Mouse (Mus musculus) embryonic facial prominence, embryonic 11.5 days (tissue): Measurements from ENCODE around the gene Syt13. TPM values are rescaled to one million over a fixed set of nuclear protein-coding genes. Genes with fewer than 3 reads are reported as not detected.

Experiments used
- ATAC-seq: fragments of 200-750 bp; cut with Nextera tagmentation; replicated peaks from 2 replicates; pipeline ENCODE4 v1.8.0; 2017; ENCODE audit warnings: low read depth; ENCODE audit not compliant: insufficient number of reproducible peaks, low FRiP score, low TSS enrichment
- DNase-seq: peaks from one replicate; pipeline ENCODE4 v3.0.0-alpha.2; 2015; ENCODE audit warnings: low spot score
- H3K27ac ChIP-seq: fragments of 300-500 bp; sonication (generic); replicated peaks from 2 replicates; pipeline ENCODE4 v1.5.1; 2014; ENCODE audit warnings: mild to moderate bottlenecking, low read depth, low read length, control low read depth
- H3K27me3 ChIP-seq: fragments of 300-500 bp; sonication (generic); 2 replicates; pipeline ENCODE4 v1.6.1; 2014; ENCODE audit warnings: mild to moderate bottlenecking, low read length, moderate library complexity, mixed read lengths; ENCODE audit not compliant: control insufficient read depth, insufficient read depth
- H3K36me3 ChIP-seq: fragments of 300-500 bp; sonication (generic); replicated peaks from 2 replicates; pipeline ENCODE4 v1.6.1; 2014; ENCODE audit warnings: low read depth, mild to moderate bottlenecking, low read length, moderate library complexity, mixed read lengths; ENCODE audit not compliant: control insufficient read depth, insufficient read depth
- H3K4me1 ChIP-seq: fragments of 300-500 bp; sonication (generic); 2 replicates; pipeline ENCODE4 v1.6.1; 2014; ENCODE audit warnings: low read length, mixed read lengths; ENCODE audit not compliant: control insufficient read depth, insufficient read depth
- H3K4me2 ChIP-seq: fragments of 300-500 bp; sonication (generic); 2 replicates; pipeline ENCODE4 v1.6.1; 2014; ENCODE audit warnings: low read depth, mild to moderate bottlenecking, control low read depth, low read length, moderate library complexity
- H3K4me3 ChIP-seq: fragments of 300-500 bp; sonication (generic); 2 replicates; pipeline ENCODE4 v1.5.1; 2014; ENCODE audit warnings: low read depth, low read length, control low read depth
- H3K9ac ChIP-seq: fragments of 300-500 bp; sonication (generic); replicated peaks from 2 replicates; pipeline ENCODE4 v1.6.1; 2014; ENCODE audit warnings: mild to moderate bottlenecking, control low read depth, low read length
- H3K9me3 ChIP-seq: fragments of 300-500 bp; sonication (generic); replicated peaks from 2 replicates; pipeline ENCODE4 v1.6.1; 2016; ENCODE audit warnings: mild to moderate bottlenecking, low read length, inconsistent platforms, mixed read lengths; ENCODE audit not compliant: control insufficient read depth
- WGBS: fragments of 180-500 bp; shearing (Covaris S2); extraction: QIAGEN DNeasy Blood & Tissue Kit; methylation state at CpG from one replicate; pipeline ENCODE4 v1.1.7; 2014; 5-methylcytosine and 5-hydroxymethylcytosine counted together
- polyA plus RNA-seq: library from polyadenylated mRNA; unstranded; fragments of >200 nt; fragmentation: Nextera tagmentation; extraction: Ambion mirVana; gene quantifications from 2 replicates; pipeline ENCODE4 v1.2.1, GENCODE M21; 2014

The Syt13 gene
- polyA plus RNA-seq, 1 experiment from 2014 or later = 9.0 TPM

DNA sequence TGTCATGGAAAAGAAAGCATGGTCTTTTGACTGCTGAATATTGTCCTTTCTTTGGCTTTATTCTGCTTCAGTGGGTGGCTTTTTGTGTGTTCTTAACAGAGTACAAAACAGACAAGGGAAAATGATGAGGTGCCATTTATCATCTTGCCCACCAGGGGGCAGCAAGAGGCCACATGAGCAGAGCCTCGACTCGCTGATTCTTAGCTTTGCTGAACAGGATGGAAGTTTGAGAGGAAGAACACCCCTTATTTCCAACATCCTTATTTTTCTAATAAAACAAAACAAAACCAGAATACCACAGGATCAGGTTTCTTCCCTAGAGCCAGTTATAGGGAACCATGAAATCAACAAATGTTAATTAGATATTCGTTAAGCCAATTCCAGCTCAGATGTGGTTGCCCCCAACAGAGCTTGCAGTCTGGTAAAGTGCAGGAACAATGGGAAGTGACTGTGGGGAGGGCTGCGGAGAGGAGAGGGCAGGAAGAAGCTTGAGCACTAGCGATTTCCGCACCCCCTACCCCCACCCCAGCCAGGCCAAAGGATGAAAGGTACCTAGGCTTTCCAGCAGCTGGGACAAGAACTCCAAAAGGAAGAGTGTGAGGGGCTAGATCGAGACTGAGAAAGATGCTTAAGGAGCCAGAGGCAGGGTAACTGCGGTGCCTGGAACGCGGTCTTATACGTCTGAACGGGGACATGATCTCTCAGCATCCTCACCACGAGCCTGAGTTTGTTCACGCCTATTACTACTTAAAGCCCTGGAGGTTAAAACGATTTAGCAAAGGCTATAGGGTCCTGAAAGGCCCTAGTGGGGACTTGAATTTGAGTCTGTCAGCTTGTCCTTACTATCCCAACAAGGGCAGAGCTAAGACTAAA lies 31.6 kb upstream of the Syt13 start:
- Histone ChIP-seq H3K27me3 (no peaks in the 10 kb centered on the region), H3K4me2 (peak overlapping the region; percentile 14; the same call in 1 of the 2 replicates), H3K9ac (no peak overlapping the region), H3K9me3 (no peaks in the 10 kb centered on the region), H3K4me3 (no peak overlapping the region), H3K36me3 (no peaks in the 10 kb centered on the region), H3K27ac (no peak overlapping the region), H3K4me1 (no peaks in the 10 kb centered on the region)
- ATAC-seq = peak; percentile 55
- peak; percentile 88 for DNase-seq
- WGBS = 2% methylated on average over 15 of the region's 15 CpGs

DNA sequence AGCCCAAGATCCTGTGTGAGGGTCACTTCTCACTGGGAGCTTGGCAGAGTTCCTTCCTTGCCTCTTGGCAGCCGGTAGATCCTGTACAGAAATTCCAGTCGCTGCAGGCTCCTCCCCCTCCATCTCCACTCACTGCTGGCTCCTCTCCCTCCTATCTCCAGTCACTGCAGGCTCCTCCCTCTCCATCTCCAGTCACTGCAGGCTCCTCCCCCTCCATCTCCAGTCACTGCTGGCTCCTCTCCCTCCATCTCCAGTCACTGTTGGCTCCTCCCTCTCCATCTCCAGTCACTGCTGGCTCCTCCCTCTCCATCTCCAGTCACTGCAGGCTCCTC lies 31.0 kb upstream of the Syt13 start:
- H3K4me2 ChIP-seq = no peak overlapping the region
- no peak overlapping the region for H3K4me3 ChIP-seq
- no peak for ATAC-seq

DNA sequence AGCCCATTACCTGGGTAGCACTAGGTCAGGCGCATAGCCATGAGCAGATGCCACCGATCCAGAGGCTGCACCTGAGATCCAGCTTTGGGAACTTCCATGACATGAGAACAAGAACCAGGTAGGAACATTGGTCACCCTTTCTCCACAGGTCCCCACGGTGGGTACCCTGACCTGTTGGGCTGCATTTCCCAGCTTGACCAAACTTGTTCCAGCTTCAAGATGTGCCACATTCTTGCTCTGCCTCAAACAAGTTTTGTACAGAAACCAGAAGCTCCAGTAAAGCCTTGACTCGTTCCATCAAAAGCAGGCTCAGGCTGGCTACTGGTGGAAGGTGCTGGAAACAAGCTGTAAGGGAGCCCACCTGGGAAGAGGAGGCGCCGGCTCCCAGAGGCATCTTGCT lies 29.9 kb upstream of the Syt13 start:
- Histone ChIP-seq H3K4me1 (no peaks in the 10 kb centered on the region), H3K36me3 (no peaks in the 10 kb centered on the region), H3K9ac (no peak overlapping the region), H3K4me3 (no peak overlapping the region), H3K9me3 (no peaks in the 10 kb centered on the region), H3K4me2 (no peak overlapping the region), H3K27ac (no peak overlapping the region), H3K27me3 (no peaks in the 10 kb centered on the region)
- ATAC-seq (no peak), DNase-seq (no peak)
- WGBS = 84% methylated on average over 6 of the region's 6 CpGs

More for the DNA sequence above, 31.0 kb upstream of the Syt13 start:
- no peaks in the 10 kb centered on the region for H3K27me3 ChIP-seq
- no peaks in the 10 kb centered on the region for H3K9me3 ChIP-seq
- H3K9ac ChIP-seq = no peak overlapping the region
- H3K27ac ChIP-seq = no peak overlapping the region
- WGBS = 0% methylated on average over 2 of the region's 2 CpGs
- peak; percentile 53 for DNase-seq
- no peaks in the 10 kb centered on the region for H3K36me3 ChIP-seq
- no peaks in the 10 kb centered on the region for H3K4me1 ChIP-seq

DNA sequence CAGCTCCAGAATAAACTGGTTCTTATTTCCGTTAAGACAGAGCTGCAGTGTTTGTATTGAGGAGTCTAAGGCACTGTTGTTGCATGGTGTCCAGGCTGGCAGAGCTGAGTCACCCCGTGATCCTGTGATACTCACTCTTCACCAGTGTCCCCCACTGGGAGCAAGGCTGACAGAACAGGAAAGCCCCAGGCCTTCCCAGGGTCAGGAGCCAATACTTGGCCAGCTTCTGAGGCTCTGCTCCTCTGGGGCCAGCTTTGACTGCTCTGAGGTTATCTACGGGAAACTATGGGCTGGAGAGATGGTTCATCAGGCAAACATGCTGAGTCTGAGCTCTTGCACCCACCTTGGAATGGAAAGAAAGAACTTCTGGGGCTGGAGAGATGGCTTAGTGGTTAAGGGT lies 28.0 kb upstream of the Syt13 start:
- Histone ChIP-seq H3K4me3 (no peak overlapping the region), H3K27ac (no peak overlapping the region), H3K4me1 (no peaks in the 10 kb centered on the region), H3K36me3 (no peaks in the 10 kb centered on the region), H3K27me3 (no peaks in the 10 kb centered on the region), H3K9me3 (no peaks in the 10 kb centered on the region), H3K9ac (no peak overlapping the region), H3K4me2 (no peak overlapping the region)
- ATAC-seq (no peak), DNase-seq (no peak)
- WGBS = 70% methylated on average over 3 of the region's 3 CpGs

GRCm38 (mm10) chr2:92892524-92892923 lies 22.4 kb upstream of the Syt13 start:
- Histone ChIP-seq H3K36me3 (no peaks in the 10 kb centered on the region), H3K9ac (no peak overlapping the region), H3K4me2 (no peak overlapping the region), H3K4me3 (no peak overlapping the region), H3K27me3 (no peaks in the 10 kb centered on the region), H3K9me3 (no peaks in the 10 kb centered on the region), H3K27ac (no peak overlapping the region), H3K4me1 (no peaks in the 10 kb centered on the region)
- DNase-seq (no peak), ATAC-seq (no peak)
- 89% methylated on average over 4 of the region's 4 CpGs for whole genome bisulfite sequencing

- Histone ChIP-seq H3K9me3 (no peaks in the 10 kb centered on the region), H3K36me3 (no peaks in the 10 kb centered on the region), H3K4me2 (no peak overlapping the region), H3K27me3 (no peaks in the 10 kb centered on the region), H3K4me3 (no peak overlapping the region), H3K9ac (no peak overlapping the region), H3K4me1 (no peaks in the 10 kb centered on the region), H3K27ac (no peak overlapping the region)
- no peak for DNase-seq
- 77% methylated on average over 13 of the region's 13 CpGs for WGBS
- ATAC-seq = no peak
Measured at GRCm38 (mm10) chr2:92903650-92904049, 11.2 kb upstream of the Syt13 start.

- ATAC-seq (0 out of 2 replicates have a peak, but pooled peaks have one; percentile 52), DNase-seq (peak; percentile 84)
- no peak overlapping the region for H3K4me3 ChIP-seq
- H3K36me3 ChIP-seq = no peaks in the 10 kb centered on the region
- no peaks in the 10 kb centered on the region for H3K9me3 ChIP-seq
- H3K27me3 ChIP-seq = no peaks in the 10 kb centered on the region
- no peak overlapping the region for H3K9ac ChIP-seq
- no peaks in the 10 kb centered on the region for H3K4me1 ChIP-seq
- WGBS = 28% methylated on average over 8 of the region's 8 CpGs
- no peak overlapping the region for H3K27ac ChIP-seq
- no peak overlapping the region for H3K4me2 ChIP-seq
Measured at GRCm38 (mm10) chr2:92904307-92904859, 10.5 kb upstream of the Syt13 start.

DNA sequence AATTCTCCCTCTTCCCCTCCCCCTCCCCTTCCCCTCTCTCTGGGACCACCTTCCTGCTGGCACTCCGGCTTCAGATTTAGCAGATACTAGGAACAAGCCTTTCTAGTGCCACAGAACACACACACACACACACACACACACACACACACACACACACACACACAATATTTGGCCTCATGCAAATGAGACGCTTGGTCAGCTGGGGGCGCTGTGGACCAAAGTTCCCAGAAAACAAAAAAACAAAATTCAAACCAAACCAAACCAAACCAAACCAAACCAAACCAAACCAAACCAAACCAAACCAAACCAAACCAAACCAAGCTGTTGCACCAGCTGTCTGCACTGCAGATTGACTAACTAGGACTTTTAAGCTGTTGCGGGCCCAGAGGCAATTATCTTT lies 4.5 kb upstream of the Syt13 start:
- peak; percentile 23 for DNase-seq
- no peak for ATAC-seq
- Histone ChIP-seq H3K4me3 (no peak overlapping the region), H3K9ac (no peak overlapping the region), H3K27me3 (peaks cover 12% of the 10 kb centered on the region), H3K9me3 (no peaks in the 10 kb centered on the region), H3K27ac (no peak overlapping the region), H3K4me1 (no peaks in the 10 kb centered on the region; the same call in 1 of the 2 replicates), H3K4me2 (no peak overlapping the region), H3K36me3 (no peaks in the 10 kb centered on the region)
- 62% methylated on average over 4 of the region's 4 CpGs for WGBS
